Mouse (Mus musculus) C2C12 (cell line): ENCODE results near the gene Siglech.

Experiments
- CTCF ChIP-seq: IDR thresholded peaks from one replicate; pipeline ENCODE4 v1.5.1; 2011; ENCODE audit not compliant: control insufficient read depth, insufficient read depth, insufficient read length
- FOSL1 ChIP-seq: IDR thresholded peaks from one replicate; pipeline ENCODE4 v1.8.0; 2011; ENCODE audit warnings: mild to moderate bottlenecking, low read length; ENCODE audit not compliant: poor library complexity, insufficient read depth, severe bottlenecking
- MAX ChIP-seq: IDR thresholded peaks from one replicate; pipeline ENCODE4 v1.6.1; 2011; ENCODE audit warnings: mild to moderate bottlenecking, control low read depth
- USF1 ChIP-seq: IDR thresholded peaks from one replicate; pipeline ENCODE4 v1.6.1; 2011; ENCODE audit warnings: low read depth, mild to moderate bottlenecking, control low read depth, moderate library complexity

DNA sequence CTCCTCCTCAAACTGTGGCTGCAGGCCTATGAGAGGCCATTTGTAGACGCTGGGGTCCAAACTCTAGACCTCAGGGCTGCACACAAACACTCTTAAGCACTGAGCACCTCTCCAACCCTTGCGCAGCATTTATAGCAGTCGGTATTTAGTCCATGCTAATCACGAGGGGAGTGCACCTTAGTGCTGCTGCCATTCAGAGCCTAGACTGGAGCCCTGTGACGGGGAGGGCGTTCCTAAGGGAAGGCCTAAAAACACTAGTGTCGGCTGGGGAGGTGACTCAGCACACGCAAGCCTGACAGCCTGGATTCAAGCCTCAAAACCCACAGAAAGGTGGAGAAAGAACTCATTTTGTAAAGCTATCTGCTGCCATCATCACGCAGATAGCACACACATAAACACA lies 59.6 kb downstream of the Siglech start:
- TF ChIP-seq CTCF (no peak), MAX (no peak), USF1 (no peak), FOSL1 (no peak)
